In genomic region chr17:45802439-45802838, GRCm38 (mm10) we compare ENCODE assay signal across 14 mouse cellular contexts.
"Had no signal": no experiment of that assay in that cellular context is flagged by ENCODE, and none has a peak within 500 bp of the region (broad histone marks: within the 10 kb centered on the region; RNA-seq: fewer than 3 reads in every experiment).

No protein-coding gene starts in this region.

- ATAC-seq: liver, embryonic 12.5 days had no signal

- H3K4me3 ChIP-seq: layer of hippocampus, adult 2 months; limb, embryonic 15.5 days; liver, embryonic 12.5 days; midbrain, embryonic 10.5 days; myocyte; neural tube, embryonic 15.5 days had no signal

- H3K9ac ChIP-seq: limb, embryonic 15.5 days; liver, embryonic 12.5 days; lung, embryonic 14.5 days; neural tube, embryonic 15.5 days had no signal

- H3K9me3 ChIP-seq: limb, embryonic 15.5 days; liver, embryonic 12.5 days; neural tube, embryonic 15.5 days had no signal

- H3K36me3 ChIP-seq: limb, embryonic 15.5 days; liver, embryonic 12.5 days; midbrain, embryonic 10.5 days; neural tube, embryonic 15.5 days had no signal

- DNase-seq: kidney, postnatal 4 days; lung, embryonic 14.5 days; lung, postnatal 10 days; midbrain, embryonic 14.5 days; right cerebral cortex, adult 18-20 months; right cerebral cortex, postnatal 25 days; thymus, adult 18-20 months; thymus, postnatal 25 days had no signal

- H3K4me2 ChIP-seq: limb, embryonic 15.5 days; liver, embryonic 12.5 days; lung, embryonic 14.5 days; neural tube, embryonic 15.5 days had no signal

- H3K27ac ChIP-seq: layer of hippocampus, adult 2 months; limb, embryonic 15.5 days; liver, embryonic 12.5 days; midbrain, embryonic 10.5 days; neural tube, embryonic 15.5 days had no signal
